Mouse (Mus musculus) limb, embryonic 14.5 days (tissue): ENCODE results near the gene Nfkbib. TPM values are rescaled to one million over a fixed set of nuclear protein-coding genes. Genes with fewer than 3 reads are reported as not detected.

ENCODE experiments used
- ATAC-seq: fragments of 200-750 bp; cut with Nextera tagmentation; 2 replicates; pipeline ENCODE4 v1.8.0; 2017; ENCODE audit warnings: low read depth, moderate number of reproducible peaks, moderate TSS enrichment; ENCODE audit not compliant: low FRiP score
- DNase-seq: peaks from one replicate; pipeline ENCODE4 v3.0.0-alpha.2; 2015; ENCODE audit warnings: low spot score
- H3K27ac ChIP-seq: fragments of 300-500 bp; sonication (generic); replicated peaks from 2 replicates; pipeline ENCODE4 v1.5.1; 2014; ENCODE audit warnings: low read depth, mild to moderate bottlenecking, low read length, moderate library complexity, mixed read lengths
- H3K27me3 ChIP-seq: fragments of 300-500 bp; sonication (generic); 2 replicates; pipeline ENCODE4 v1.6.1; 2014; ENCODE audit warnings: low read length, mixed read lengths; ENCODE audit not compliant: control insufficient read depth, insufficient read depth
- H3K36me3 ChIP-seq: fragments of 300-500 bp; sonication (generic); 2 replicates; pipeline ENCODE4 v1.6.1; 2014; ENCODE audit warnings: mild to moderate bottlenecking, low read length, moderate library complexity, mixed read lengths; ENCODE audit not compliant: control insufficient read depth, insufficient read depth
- H3K4me1 ChIP-seq: fragments of 300-500 bp; sonication (generic); 2 replicates; pipeline ENCODE4 v1.6.1; 2014; ENCODE audit warnings: antibody characterized with exemption, low read length, mixed read lengths; ENCODE audit not compliant: control insufficient read depth, insufficient read depth
- H3K4me2 ChIP-seq: fragments of 300-500 bp; sonication (generic); replicated peaks from 2 replicates; pipeline ENCODE4 v1.6.1; 2014; ENCODE audit warnings: low read depth, mild to moderate bottlenecking, low read length, moderate library complexity; ENCODE audit not compliant: severe bottlenecking
- H3K4me3 ChIP-seq: fragments of 300-500 bp; sonication (generic); replicated peaks from 2 replicates; pipeline ENCODE4 v1.5.1; 2014; ENCODE audit warnings: low read length
- H3K9ac ChIP-seq: fragments of 300-500 bp; sonication (generic); 2 replicates; pipeline ENCODE4 v1.6.1; 2014; ENCODE audit warnings: mild to moderate bottlenecking, low read depth, low read length, moderate library complexity; ENCODE audit not compliant: severe bottlenecking
- H3K9me3 ChIP-seq: fragments of 300-500 bp; sonication (generic); 2 replicates; pipeline ENCODE4 v1.6.1; 2016; ENCODE audit warnings: low read length; ENCODE audit not compliant: control insufficient read depth
- POLR2A ChIP-seq: fragments of 200-500 bp; IDR thresholded peaks from 2 replicates; pipeline ENCODE4 v1.8.0; 2012; ENCODE audit warnings: inconsistent platforms, mild to moderate bottlenecking, moderate library complexity, borderline replicate concordance; ENCODE audit not compliant: insufficient read depth, insufficient read length; ENCODE audit errors: extremely low read depth
- WGBS: fragments of 180-500 bp; shearing (Covaris S2); extraction: QIAGEN DNeasy Blood & Tissue Kit; methylation state at CpG from one replicate; pipeline ENCODE4 v1.1.7; 2014; 5-methylcytosine and 5-hydroxymethylcytosine counted together
- polyA plus RNA-seq, 2 experiments: library from polyadenylated mRNA; depleted of rRNA in 1 of 2; stranded (reverse) in 1 of 2; unstranded in 1 of 2; fragments of >200 nt; fragmentation: Nextera tagmentation in 1 of 2; extraction: Ambion mirVana in 1 of 2; gene quantifications; 2 replicates each; pipeline versions ENCODE4 v1.2.1 to v1.2.3; 2012 to 2014

The Nfkbib gene
- polyA plus RNA-seq, 2 experiments = 27.4 to 41.9 TPM

DNA sequence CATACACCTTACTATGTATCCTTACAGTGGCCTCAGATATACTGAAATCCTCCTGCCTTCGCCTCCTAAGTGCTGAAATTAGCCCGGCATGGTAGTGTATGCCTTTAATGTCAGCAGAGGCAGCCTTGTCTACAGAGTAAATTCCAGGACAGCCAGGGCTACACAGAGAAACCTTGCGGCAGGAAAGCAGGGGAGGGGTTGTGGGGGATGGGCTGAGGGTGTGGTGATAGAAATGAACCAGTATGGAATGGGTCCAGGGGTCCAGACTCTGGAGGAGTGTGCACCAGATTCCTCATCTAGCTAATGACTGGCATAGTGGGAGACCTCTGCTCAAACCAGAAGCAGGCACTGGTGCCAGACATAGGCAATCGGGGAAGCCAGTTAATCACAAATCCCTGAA lies 48.2 kb downstream of the Nfkbib start:
- 39% methylated on average over 4 of the region's 4 CpGs for WGBS
- H3K4me1 ChIP-seq = 0 out of 2 replicates have a peak, but pooled peaks cover 4% of the 10 kb centered on the region
- H3K4me3 ChIP-seq = no peak overlapping the region
- no peaks in the 10 kb centered on the region for H3K9me3 ChIP-seq
- no peak for ATAC-seq
- H3K4me2 ChIP-seq = no peak overlapping the region
- DNase-seq = no peak
- no peaks in the 10 kb centered on the region for H3K36me3 ChIP-seq
- no peak overlapping the region for H3K27ac ChIP-seq
- 0 out of 2 replicates have a peak overlapping the region, but pooled peaks have one; percentile 2 for H3K9ac ChIP-seq
- no peak for TF ChIP-seq POLR2A
- no peaks in the 10 kb centered on the region for H3K27me3 ChIP-seq

DNA sequence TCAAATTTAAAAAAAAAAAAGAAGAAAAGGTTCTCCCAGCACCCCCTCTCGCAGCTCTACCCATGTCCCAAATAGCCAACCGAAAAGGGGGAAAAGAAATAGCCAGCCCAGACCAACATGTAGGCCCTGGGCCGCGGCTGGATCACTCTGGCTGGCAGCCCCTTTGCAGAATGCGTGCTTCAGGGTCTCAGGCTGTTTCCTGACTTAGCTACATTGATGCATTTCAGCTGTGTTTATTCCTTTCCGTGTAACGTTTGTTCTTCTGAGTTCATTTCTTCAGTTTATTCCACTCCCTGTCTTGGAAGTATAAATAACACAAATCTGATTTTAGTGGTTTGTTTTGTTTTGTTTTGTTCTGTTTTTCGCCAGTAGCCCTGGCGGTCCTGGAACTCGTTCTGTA lies 49.6 kb downstream of the Nfkbib start:
- Histone ChIP-seq H3K4me2 (peak overlapping the region; percentile 72), H3K4me1 (0 out of 2 replicates have a peak, but pooled peaks cover 4% of the 10 kb centered on the region), H3K36me3 (no peaks in the 10 kb centered on the region), H3K4me3 (peak overlapping the region; percentile 59), H3K27ac (no peak overlapping the region), H3K9me3 (no peaks in the 10 kb centered on the region), H3K9ac (no peak overlapping the region), H3K27me3 (no peaks in the 10 kb centered on the region)
- WGBS = 74% methylated on average over 10 of the region's 10 CpGs
- ATAC-seq (no peak), DNase-seq (no peak)
- TF ChIP-seq POLR2A = no peak

GRCm38 (mm10) chr7:28716590-28717281 lies 50.6 kb downstream of the Nfkbib start, which contains the start of gene Fbxo17:
Gene Fbxo17 (plus strand): TSS chr7:28716804.
- Histone ChIP-seq H3K9ac (peak within 1 kb of the TSS; percentile 82), H3K36me3 (no peaks in the 10 kb centered on the region), H3K4me3 (peak within 1 kb of the TSS; percentile 59), H3K9me3 (no peaks in the 10 kb centered on the region), H3K4me1 (0 out of 2 replicates have a peak, but pooled peaks cover 4% of the 10 kb centered on the region), H3K27me3 (no peaks in the 10 kb centered on the region), H3K27ac (peak within 1 kb of the TSS; percentile 87), H3K4me2 (peak within 1 kb of the TSS; percentile 72)
- peak; percentile 78 for DNase-seq
- TF ChIP-seq POLR2A = 0 out of 2 replicates have a peak, but pooled peaks have one; percentile 36
- peak; percentile 82 for ATAC-seq
- 3% methylated on average over 36 of the region's 36 CpGs for WGBS

- no peaks in the 10 kb centered on the region for H3K36me3 ChIP-seq
- DNase-seq (no peak), ATAC-seq (no peak)
- no peak for TF ChIP-seq POLR2A
- H3K4me3 ChIP-seq = no peak overlapping the region
- H3K9me3 ChIP-seq = no peaks in the 10 kb centered on the region
- no peaks in the 10 kb centered on the region for H3K27me3 ChIP-seq
- H3K27ac ChIP-seq = no peak overlapping the region
- H3K4me1 ChIP-seq = 0 out of 2 replicates have a peak, but pooled peaks cover 4% of the 10 kb centered on the region
- H3K9ac ChIP-seq = no peak overlapping the region
- 93% methylated on average over 2 of the region's 2 CpGs for WGBS
- H3K4me2 ChIP-seq = no peak overlapping the region
Observed at GRCm38 (mm10) chr7:28715598-28715997, 51.7 kb downstream of the Nfkbib start.

DNA sequence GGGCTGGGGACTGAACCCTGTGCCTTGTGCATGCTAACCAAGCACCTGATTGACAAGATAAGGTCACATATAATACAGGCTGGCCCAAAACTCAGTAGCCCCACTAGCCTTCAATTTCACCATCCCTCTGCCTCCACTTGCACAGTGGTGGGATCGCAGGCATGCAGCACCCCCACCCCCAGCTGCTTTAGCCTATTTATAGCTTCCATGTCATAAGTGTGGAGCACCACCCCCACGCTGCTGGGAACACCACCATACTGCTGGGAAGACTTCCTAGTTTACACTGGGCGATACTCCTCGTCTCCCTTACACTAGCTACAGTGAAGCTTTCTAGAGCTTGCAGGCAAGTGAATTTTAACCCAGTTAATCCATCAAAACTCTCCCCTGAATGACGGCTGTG lies 52.6 kb downstream of the Nfkbib start:
- Histone ChIP-seq H3K27ac (no peak overlapping the region), H3K4me1 (0 out of 2 replicates have a peak, but pooled peaks cover 4% of the 10 kb centered on the region), H3K36me3 (no peaks in the 10 kb centered on the region), H3K9me3 (no peaks in the 10 kb centered on the region), H3K4me3 (no peak overlapping the region), H3K9ac (no peak overlapping the region), H3K27me3 (no peaks in the 10 kb centered on the region), H3K4me2 (no peak overlapping the region)
- TF ChIP-seq POLR2A = no peak
- ATAC-seq (no peak), DNase-seq (no peak)
- WGBS = 79% methylated on average over 5 of the region's 5 CpGs
